Comparison of ENCODE assay signal across 8 mouse cellular contexts in genomic region chr8:85080214-85080531, GRCm38 (mm10). TPM values are rescaled to one million over a fixed set of nuclear protein-coding genes. Genes with fewer than 3 reads are reported as not detected.
DNase-seq lines count a peak whose midpoint lies in the region; ATAC-seq and TF ChIP-seq lines count a peak whose summit lies in the region.

No protein-coding gene starts in this region.

- 1% methylated on average over 25 of the region's 25 CpGs for WGBS in heart, embryonic 10.5 days
- 1% methylated on average over 25 of the region's 25 CpGs for WGBS in forebrain, embryonic 12.5 days
- WGBS in liver, embryonic 11.5 days, result under 1% methylated on average over 25 of the region's 25 CpGs

- no peaks in the 10 kb centered on the region for H3K27me3 ChIP-seq in heart, embryonic 10.5 days (ENCODE audit: insufficient read depth, poor library complexity, severe bottlenecking)
- no peaks in the 10 kb centered on the region for H3K27me3 ChIP-seq in E14TG2a.4 (ENCODE audit: insufficient read depth, low read length)
- no peaks in the 10 kb centered on the region for H3K27me3 ChIP-seq in forebrain, embryonic 12.5 days
- H3K27me3 ChIP-seq in liver, embryonic 11.5 days (replicated peaks; ENCODE audit: control insufficient read depth, insufficient read depth, low read length), result no peaks in the 10 kb centered on the region

- H3K9ac ChIP-seq in forebrain, embryonic 12.5 days, result peak overlapping the region; percentile 80
- H3K9ac ChIP-seq in liver, embryonic 11.5 days (ENCODE audit: low read depth, low read length), result peak overlapping the region; percentile 90

- H3K36me3 ChIP-seq in heart, embryonic 10.5 days, result peaks cover 35% of the 10 kb centered on the region
- H3K36me3 ChIP-seq in E14TG2a.4 (ENCODE audit: insufficient read depth, low read length), result peaks cover 50% of the 10 kb centered on the region
- peaks cover 30% of the 10 kb centered on the region for H3K36me3 ChIP-seq in forebrain, embryonic 12.5 days (replicated peaks)
- H3K36me3 ChIP-seq in liver, embryonic 11.5 days (ENCODE audit: control insufficient read depth, insufficient read depth, low read length), result peaks cover 15% of the 10 kb centered on the region

- H3K4me1 ChIP-seq in heart, embryonic 10.5 days, result peaks cover 43% of the 10 kb centered on the region
- H3K4me1 ChIP-seq in E14TG2a.4 (replicated peaks; ENCODE audit: low read depth, low read length), result peaks cover 57% of the 10 kb centered on the region
- peaks cover 41% of the 10 kb centered on the region for H3K4me1 ChIP-seq in forebrain, embryonic 12.5 days
- peaks cover 44% of the 10 kb centered on the region for H3K4me1 ChIP-seq in liver, embryonic 11.5 days (replicated peaks; ENCODE audit: control insufficient read depth, insufficient read depth, low read length)

- DNase-seq in heart, embryonic 10.5 days (ENCODE audit: low spot score), result peak; percentile 77
- DNase-seq in heart, postnatal 10 days, result no peak
- DNase-seq in liver, embryonic 11.5 days (ENCODE audit: low spot score), result peak; percentile 67
- DNase-seq in ovary, postnatal 14 days (ENCODE audit: low spot score), result no peak
- no peak for DNase-seq in layer of hippocampus, postnatal 25 days (ENCODE audit: extremely low spot score in 1 of 2, low spot score in 1 of 2)

- no peak for TF ChIP-seq CTCF in E14TG2a.4 (conservative IDR thresholded peaks at IDR 0.05; ENCODE audit: low read length)

- peak overlapping the region; percentile 90 for H3K4me3 ChIP-seq in heart, embryonic 10.5 days
- H3K4me3 ChIP-seq in E14TG2a.4 (replicated peaks; ENCODE audit: low read length), result peak overlapping the region; percentile 96
- peak overlapping the region; percentile 70 for H3K4me3 ChIP-seq in forebrain, embryonic 12.5 days (replicated peaks)
- peak overlapping the region; percentile 87 for H3K4me3 ChIP-seq in liver, embryonic 11.5 days (ENCODE audit: low read depth, low read length)

- peak overlapping the region; percentile 95 for H3K4me2 ChIP-seq in forebrain, embryonic 12.5 days
- H3K4me2 ChIP-seq in liver, embryonic 11.5 days, result peak overlapping the region; percentile 76

- ATAC-seq in forebrain, embryonic 12.5 days (ENCODE audit: low FRiP score), result no peak
- no peak for ATAC-seq in liver, embryonic 11.5 days (replicated peaks; ENCODE audit: low FRiP score)
- no peak for ATAC-seq in cerebellum, adult (ENCODE audit: insufficient number of reproducible peaks, low FRiP score, low TSS enrichment)

- intact Hi-C loops in heart, postnatal 10 days (cut with DNase I), result loop anchor here (5.0 kb wide), 2 partner anchors 217 to 327 kb away; partner anchors contain the start of genes Orc6 and Vps35

- H3K9me3 ChIP-seq in heart, embryonic 10.5 days, result no peaks in the 10 kb centered on the region
- H3K9me3 ChIP-seq in E14TG2a.4 (ENCODE audit: low read length), result no peaks in the 10 kb centered on the region
- H3K9me3 ChIP-seq in forebrain, embryonic 12.5 days, result no peaks in the 10 kb centered on the region
- H3K9me3 ChIP-seq in liver, embryonic 11.5 days (ENCODE audit: control insufficient read depth, low read length), result no peaks in the 10 kb centered on the region

- peak overlapping the region; percentile 86 for H3K27ac ChIP-seq in heart, embryonic 10.5 days
- H3K27ac ChIP-seq in forebrain, embryonic 12.5 days, result peak overlapping the region; percentile 60; the same call in 1 of the 2 replicates
- H3K27ac ChIP-seq in liver, embryonic 11.5 days (ENCODE audit: low read depth, low read length), result peak overlapping the region; percentile 59; the same call in 1 of the 2 replicates

RNA-seq across cellular contexts. Expression of gene Wdr83os, which starts 0.4 kb away (rescaled TPM):
- polyA plus RNA-seq in heart, embryonic 10.5 days (2016; fragmentation: Nextera tagmentation; extraction: Ambion mirVana), result 97.0 and 105 TPM in 2 replicates
- total RNA-seq in heart, postnatal 10 days (2021), result 10 to 100 TPM; 48.5 to 51.6 TPM
- 117 and 118 TPM in 2 replicates for polyA plus RNA-seq in forebrain, embryonic 12.5 days (2016; fragmentation: Nextera tagmentation; extraction: Ambion mirVana)
- polyA plus RNA-seq in liver, embryonic 11.5 days (2014; fragmentation: Nextera tagmentation; extraction: Ambion mirVana), result 103 and 105 TPM in 2 replicates
- 10 to 100 TPM; 57.7 to 69.0 TPM for total RNA-seq in layer of hippocampus, postnatal 25 days (2021)

RNA-seq across cellular contexts. Expression of gene Wdr83, which starts 0.9 kb away (rescaled TPM):
- polyA plus RNA-seq in heart, embryonic 10.5 days (2016; fragmentation: Nextera tagmentation; extraction: Ambion mirVana), result 41.2 and 47.9 TPM in 2 replicates
- 10 to 100 TPM; 27.4 to 27.7 TPM for total RNA-seq in heart, postnatal 10 days (2021)
- polyA plus RNA-seq in forebrain, embryonic 12.5 days (2016; fragmentation: Nextera tagmentation; extraction: Ambion mirVana), result 48.2 and 48.8 TPM in 2 replicates
- polyA plus RNA-seq in liver, embryonic 11.5 days (2014; fragmentation: Nextera tagmentation; extraction: Ambion mirVana), result 46.4 and 50.4 TPM in 2 replicates
- 10 to 100 TPM; 28.7 to 32.3 TPM for total RNA-seq in layer of hippocampus, postnatal 25 days (2021)

RNA-seq across cellular contexts. Expression of gene Man2b1, which starts 2.9 kb away (rescaled TPM):
- 27.2 and 30.7 TPM in 2 replicates for polyA plus RNA-seq in heart, embryonic 10.5 days (2016; fragmentation: Nextera tagmentation; extraction: Ambion mirVana)
- total RNA-seq in heart, postnatal 10 days (2021), result 10 to 100 TPM; 32.5 to 34.6 TPM
- polyA plus RNA-seq in forebrain, embryonic 12.5 days (2016; fragmentation: Nextera tagmentation; extraction: Ambion mirVana), result 14.9 and 17.8 TPM in 2 replicates
- 38.6 and 40.3 TPM in 2 replicates for polyA plus RNA-seq in liver, embryonic 11.5 days (2014; fragmentation: Nextera tagmentation; extraction: Ambion mirVana)
- total RNA-seq in layer of hippocampus, postnatal 25 days (2021), result 10 to 100 TPM; 36.1 to 41.8 TPM

RNA-seq across cellular contexts. Expression of gene Dhps, which starts 8.6 kb away (rescaled TPM):
- 54.0 and 72.3 TPM in 2 replicates for polyA plus RNA-seq in heart, embryonic 10.5 days (2016; fragmentation: Nextera tagmentation; extraction: Ambion mirVana)
- total RNA-seq in heart, postnatal 10 days (2021), result 10 to 100 TPM; 28.0 to 29.5 TPM
- polyA plus RNA-seq in forebrain, embryonic 12.5 days (2016; fragmentation: Nextera tagmentation; extraction: Ambion mirVana), result 74.2 and 82.3 TPM in 2 replicates
- polyA plus RNA-seq in liver, embryonic 11.5 days (2014; fragmentation: Nextera tagmentation; extraction: Ambion mirVana), result 72.5 and 73.8 TPM in 2 replicates
- 10 to 100 TPM; 57.7 to 62.0 TPM for total RNA-seq in layer of hippocampus, postnatal 25 days (2021)

RNA-seq across cellular contexts. Expression of gene Gm5741, which starts 12.4 kb away (rescaled TPM):
- polyA plus RNA-seq in heart, embryonic 10.5 days (2016; fragmentation: Nextera tagmentation; extraction: Ambion mirVana), result 0.51 and 0.57 TPM in 2 replicates
- not detected for total RNA-seq in heart, postnatal 10 days (2021)
- 1.3 TPM in 1 of 2 replicates, not detected in the other for polyA plus RNA-seq in forebrain, embryonic 12.5 days (2016; fragmentation: Nextera tagmentation; extraction: Ambion mirVana)
- polyA plus RNA-seq in liver, embryonic 11.5 days (2014; fragmentation: Nextera tagmentation; extraction: Ambion mirVana), result not detected in 2 replicates
- not detected for total RNA-seq in layer of hippocampus, postnatal 25 days (2021)

Comparison
In these comparisons a context has a peak if more than half of its experiments do, and no peak if none do; other contexts are left out.
1. DNase-seq: peak in heart, embryonic 10.5 days (single experiment) and liver, embryonic 11.5 days (single experiment); none in heart, postnatal 10 days (0 of 2), ovary, postnatal 14 days (single experiment) and layer of hippocampus, postnatal 25 days (0 of 2).
2. Peak in every context shown above with its lines, with median percentiles within 50 percentile points of each other: H3K27ac ChIP-seq and H3K4me3 ChIP-seq.